Mouse (Mus musculus) neutrophil, adult 59 days (primary cell): ENCODE results near the gene Mrgbp. TPM values are rescaled to one million over a fixed set of nuclear protein-coding genes. Genes with fewer than 3 reads are reported as not detected.

Experiments used
- total RNA-seq, 2 experiments: library from RNA; stranded (reverse); gene quantifications; 1 replicate in 1 of 2; 2 replicates in 1 of 2; pipeline ENCODE4 v1.2.4; 2023

Gene Mrgbp
- total RNA-seq = 10 to 100 TPM; 17.5 to 21.1 TPM

GRCm38 (mm10) chr2:180581002-180581401, at the start of gene Mrgbp:
TSS of gene Mrgbp (plus strand) at chr2:180581304.

GRCm38 (mm10) chr2:180589123-180589831, 8.2 kb downstream of the Mrgbp start, which contains the start of gene Ogfr:
TSS of gene Ogfr (plus strand) at chr2:180589245.

GRCm38 (mm10) chr2:180597490-180597889, 16.4 kb downstream of the Mrgbp start, which contains the start of gene Col9a3:
TSS of gene Col9a3 (plus strand) at chr2:180597790.

Other genes starting within 250 kb of the Mrgbp start
- gene Gata5, start 246.6 kb upstream of the Mrgbp start, total RNA-seq = not detected
- 10 to 100 TPM; 18.6 to 20.5 TPM for gene Slco4a1, start 125.1 kb upstream of the Mrgbp start, total RNA-seq
- gene Ntsr1, start 81.3 kb upstream of the Mrgbp start, total RNA-seq = not detected
- 10 to 100 TPM; 54.0 to 55.0 TPM for gene Ogfr, start 7.9 kb downstream of the Mrgbp start, total RNA-seq
- gene Col9a3, start 16.5 kb downstream of the Mrgbp start, total RNA-seq = under 1 TPM; 0.33 to 0.36 TPM
- not detected for gene Tcfl5, start 61.4 kb downstream of the Mrgbp start, total RNA-seq
- gene Dido1, start 128.7 kb downstream of the Mrgbp start, total RNA-seq = 10 to 100 TPM; 50.7 to 52.8 TPM
- gene Gid8, start 128.8 kb downstream of the Mrgbp start, total RNA-seq = 10 to 100 TPM; 55.2 to 56.0 TPM
- 10 to 100 TPM; 18.6 to 25.9 TPM for gene Slc17a9, start 144.0 kb downstream of the Mrgbp start, total RNA-seq
- gene Bhlhe23, start 195.6 kb downstream of the Mrgbp start, total RNA-seq = not detected